Mouse (Mus musculus): ENCODE data around the gene Asic2.
A peak's percentile ranks its signal among the peaks of the same experiment; 100 is the strongest.

Asic2 gene

GRCm38 (mm10) chr11:81193856-81194255 is 774.4 kb downstream of the Asic2 start:
- DNase-seq (ENCODE audit: low spot score in 2 of 2) = no peak

- no peak for DNase-seq (ENCODE audit: low spot score in 2 of 2)
Observed at GRCm38 (mm10) chr11:81192155-81192554, 776.1 kb downstream of the Asic2 start.

GRCm38 (mm10) chr11:81189103-81189502 is 779.2 kb downstream of the Asic2 start:
- peak in 1 of 2 experiments; percentile 21 for DNase-seq (ENCODE audit: low spot score in 2 of 2)

DNA sequence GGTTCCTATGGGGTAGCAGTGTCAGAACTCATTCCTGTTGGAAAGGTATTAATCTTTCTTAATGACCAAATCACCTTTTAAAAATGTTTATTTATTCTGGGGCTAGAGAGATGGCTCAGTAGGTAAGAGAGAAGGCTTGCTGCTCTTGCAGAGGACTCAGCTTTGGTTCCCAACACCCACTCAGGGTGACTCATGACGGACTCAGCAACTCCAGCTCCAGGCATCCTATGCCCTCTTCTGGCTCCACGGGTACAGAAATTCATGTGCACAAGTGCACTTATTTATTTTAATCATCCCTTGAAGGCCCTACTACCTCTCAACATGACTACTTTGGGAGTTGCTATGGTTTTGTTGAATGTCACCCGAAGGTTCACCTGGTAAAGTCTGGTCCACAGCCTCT is 780.4 kb downstream of the Asic2 start:
- DNase-seq (ENCODE audit: low spot score in 2 of 2) = no peak

- DNase-seq (ENCODE audit: low spot score in 2 of 2) = no peak
Observed at GRCm38 (mm10) chr11:81184721-81185120, 783.5 kb downstream of the Asic2 start.

- no peak for DNase-seq (ENCODE audit: low spot score in 2 of 2)
Observed at GRCm38 (mm10) chr11:81164890-81165289, 803.4 kb downstream of the Asic2 start.

DNA sequence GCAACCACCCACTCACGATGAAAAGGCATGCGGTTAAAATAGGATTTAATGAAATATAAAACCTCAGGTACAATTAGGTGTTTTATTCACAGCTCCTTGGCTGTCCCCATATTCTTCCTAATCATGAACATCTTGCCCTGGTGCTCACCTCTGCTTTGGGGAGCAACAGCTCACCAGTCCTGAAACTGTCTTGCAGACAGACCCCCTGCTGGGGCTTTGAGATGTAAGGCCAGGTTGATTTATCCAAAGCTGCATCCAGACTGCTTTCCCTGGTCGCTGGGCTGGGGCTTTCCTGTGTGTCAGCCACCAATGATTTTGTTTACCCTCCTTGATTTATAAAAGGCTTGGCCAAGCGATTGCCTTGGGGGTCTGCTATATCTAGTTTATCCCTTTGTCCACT is 805.2 kb downstream of the Asic2 start:
- no peak for DNase-seq (ENCODE audit: low spot score in 2 of 2)

DNA sequence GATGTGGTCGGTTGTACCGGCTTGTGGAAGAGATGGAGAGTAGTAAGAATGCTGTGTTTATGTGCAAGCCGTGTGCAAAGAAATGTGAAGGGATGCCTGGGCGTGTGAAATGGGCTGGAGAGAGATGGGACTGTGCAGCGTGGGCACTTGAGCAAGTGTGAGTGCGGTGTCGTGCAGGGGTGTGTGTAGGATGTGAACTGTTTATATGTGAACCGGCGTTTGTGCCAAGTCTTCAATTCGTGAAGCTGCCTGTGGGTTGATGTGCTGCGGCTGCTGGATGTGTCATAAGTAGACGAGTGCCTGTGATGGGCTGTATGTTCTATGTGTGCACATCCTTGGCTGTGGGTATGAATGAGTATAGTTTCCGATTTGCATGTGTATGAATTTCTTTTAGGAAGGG is 814.4 kb downstream of the Asic2 start:
- DNase-seq (ENCODE audit: low spot score in 2 of 2) = peak; percentile 87 to 90

DNA sequence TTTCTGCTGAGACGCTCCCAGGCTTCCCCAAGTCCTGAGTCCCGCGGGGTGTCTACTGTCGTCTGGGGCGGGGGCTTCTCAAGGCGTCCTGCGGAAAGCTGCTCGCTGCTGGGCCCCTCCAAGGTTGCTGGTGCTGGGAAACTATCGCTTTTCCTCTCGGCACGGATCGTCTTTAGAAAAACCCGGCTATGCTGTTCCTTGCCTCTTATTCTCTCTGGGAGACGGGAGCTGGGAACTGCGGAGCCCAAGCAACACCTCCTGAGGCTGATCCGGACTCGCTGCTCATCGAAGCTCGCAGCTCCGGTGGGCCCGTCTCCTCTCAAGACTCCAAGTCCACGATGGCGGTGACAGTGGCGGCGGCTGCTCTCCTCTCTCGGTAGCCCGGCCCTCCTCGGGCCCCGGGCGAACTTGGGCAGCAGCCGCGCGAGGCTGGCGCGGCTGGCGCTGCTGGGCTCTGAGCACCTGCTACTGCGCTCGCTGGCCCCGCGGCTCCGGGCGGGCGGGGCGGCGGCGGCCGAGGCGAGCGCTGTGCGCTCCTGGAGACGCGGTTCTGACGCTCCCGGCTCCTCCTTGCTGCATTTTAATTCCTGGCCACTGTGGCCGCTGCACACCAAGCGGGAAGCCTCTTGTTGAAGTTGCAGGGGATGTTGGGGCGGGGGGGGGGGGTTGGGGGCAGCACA is 815.0 kb downstream of the Asic2 start:
- peak; percentile 79 for DNase-seq (ENCODE audit: low spot score in 2 of 2)

GRCm38 (mm10) chr11:81152460-81153160 is 815.6 kb downstream of the Asic2 start:
- peak; percentile 60 to 62 for DNase-seq (ENCODE audit: low spot score in 2 of 2)

GRCm38 (mm10) chr11:81152021-81152385 is 816.3 kb downstream of the Asic2 start:
- DNase-seq (ENCODE audit: low spot score in 2 of 2) = peak; percentile 39 to 41

- DNase-seq (ENCODE audit: low spot score in 2 of 2) = no peak
Observed at GRCm38 (mm10) chr11:81151286-81152020, 816.8 kb downstream of the Asic2 start.

DNA sequence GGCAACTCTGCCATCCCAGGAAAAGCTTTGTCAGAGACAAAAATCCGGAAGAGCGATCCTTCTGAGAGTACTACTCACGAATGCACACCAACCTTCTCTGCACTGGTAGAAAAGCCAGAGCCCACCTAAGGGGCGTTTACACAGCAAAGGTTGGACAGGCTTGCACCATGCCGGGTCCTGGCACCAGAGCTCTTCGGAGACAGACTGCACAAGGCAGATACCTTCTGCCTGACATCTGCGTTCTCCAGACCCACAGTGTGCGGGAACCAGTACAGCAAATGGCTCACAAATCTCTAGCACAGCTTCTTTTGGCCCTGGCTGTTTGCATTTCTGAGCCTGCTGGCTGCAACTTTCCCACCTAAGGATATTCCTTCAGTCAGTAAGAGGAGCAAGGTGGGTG is 817.6 kb downstream of the Asic2 start:
- DNase-seq (ENCODE audit: low spot score in 2 of 2) = no peak

GRCm38 (mm10) chr11:81148423-81148822 is 819.8 kb downstream of the Asic2 start:
- DNase-seq (ENCODE audit: low spot score in 2 of 2) = peak; percentile 35 to 38

- no peak for DNase-seq (ENCODE audit: low spot score in 2 of 2)
Observed at GRCm38 (mm10) chr11:81146574-81147157, 821.6 kb downstream of the Asic2 start.

- DNase-seq (ENCODE audit: low spot score in 2 of 2) = peak; percentile 49 to 73
Observed at GRCm38 (mm10) chr11:81135141-81135540, 833.1 kb downstream of the Asic2 start.

DNA sequence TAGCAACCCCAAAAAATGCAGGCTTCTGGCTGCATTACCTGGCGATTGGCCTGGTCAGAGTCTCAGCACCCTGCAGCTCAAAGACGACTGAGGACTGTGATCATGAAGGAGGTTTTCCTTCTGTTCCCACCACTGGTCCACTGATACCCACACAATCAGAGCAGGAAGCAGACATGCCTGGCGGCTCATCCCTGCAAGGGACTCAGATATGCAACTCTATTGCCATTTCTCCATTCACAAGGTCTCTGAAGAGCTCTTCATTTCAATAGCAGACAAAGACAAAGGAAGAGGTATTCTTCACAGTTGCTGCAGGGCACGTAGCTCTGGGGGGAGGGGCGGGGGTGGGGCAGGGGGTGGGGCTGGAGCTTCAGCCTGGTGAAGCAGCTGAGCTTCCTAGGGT is 834.3 kb downstream of the Asic2 start:
- DNase-seq (ENCODE audit: low spot score in 2 of 2) = no peak

GRCm38 (mm10) chr11:81132669-81133068 is 835.6 kb downstream of the Asic2 start:
- peak in 1 of 2 experiments; percentile 38 for DNase-seq (ENCODE audit: low spot score in 2 of 2)

DNA sequence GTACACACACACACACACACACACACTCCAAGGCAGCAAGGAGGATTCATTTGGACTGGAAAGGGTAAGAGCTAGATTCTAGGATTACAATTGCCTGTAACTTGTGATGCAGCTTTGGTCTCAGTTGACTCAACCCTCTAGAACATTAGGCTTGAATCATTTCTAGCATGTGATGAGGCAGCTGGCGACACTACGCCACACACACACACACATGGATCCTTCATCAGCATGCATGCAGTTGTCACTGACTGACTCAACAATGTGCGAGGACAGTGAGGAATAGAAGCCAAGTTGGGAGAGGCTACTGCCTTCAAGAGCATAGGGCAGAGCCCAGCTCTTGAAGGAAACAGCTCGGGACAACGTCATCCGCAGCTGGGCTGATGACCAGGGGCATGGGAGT is 843.9 kb downstream of the Asic2 start:
- no peak for DNase-seq (ENCODE audit: low spot score in 2 of 2)

DNA sequence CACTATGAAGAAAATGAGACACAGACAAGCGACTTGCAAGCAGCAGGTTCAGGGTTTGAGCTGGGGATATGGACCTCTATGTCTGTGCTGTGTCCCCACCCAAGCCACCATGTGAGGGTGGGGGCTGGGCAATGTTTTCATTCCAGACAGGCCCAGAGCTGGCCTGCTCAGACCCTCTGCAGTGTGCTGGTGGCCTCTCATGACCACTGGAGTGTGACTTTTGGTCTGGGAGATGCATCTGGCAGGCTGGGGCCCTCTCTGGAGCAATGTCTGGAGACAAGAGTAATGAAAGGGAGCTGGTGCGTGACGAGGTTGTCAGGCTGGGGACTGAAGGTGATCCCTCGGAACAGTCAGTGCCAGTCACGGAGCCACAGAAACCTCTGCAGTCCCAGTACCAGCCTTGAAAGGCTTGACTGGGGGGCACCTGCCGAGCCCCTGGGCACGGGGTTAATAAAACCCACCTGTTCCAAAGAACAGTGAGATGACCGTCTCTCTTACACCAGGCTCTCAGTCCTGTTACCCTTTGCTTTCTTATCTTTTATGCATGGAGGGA is 848.2 kb downstream of the Asic2 start:
- no peak for DNase-seq (ENCODE audit: low spot score in 2 of 2)

DNA sequence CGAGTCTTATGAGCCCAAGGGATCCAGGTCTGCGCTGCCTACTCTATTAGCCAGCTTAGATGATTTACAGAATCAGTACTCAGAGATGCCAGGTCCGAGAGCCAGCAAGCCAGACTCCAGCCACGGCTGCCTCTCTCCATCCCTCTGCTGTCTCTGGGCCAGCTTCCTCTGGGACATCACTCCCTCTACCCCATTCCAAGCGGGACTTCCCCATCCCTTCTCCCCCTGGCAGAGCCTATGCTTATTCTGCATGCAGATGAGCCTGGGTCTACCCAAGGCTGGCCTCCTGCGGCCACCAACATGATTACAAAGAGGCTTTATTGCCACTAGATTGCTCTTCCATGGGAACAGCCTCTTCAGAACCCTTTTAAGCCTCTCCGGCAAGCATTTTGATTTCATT is 850.2 kb downstream of the Asic2 start:
- DNase-seq (ENCODE audit: low spot score in 2 of 2) = no peak

GRCm38 (mm10) chr11:81115666-81116065 is 852.6 kb downstream of the Asic2 start:
- no peak for DNase-seq (ENCODE audit: low spot score in 2 of 2)
